Comparison of ENCODE assay signal across 8 mouse cellular contexts in genomic region chr2:118112846-118113479, GRCm38 (mm10). TPM values are rescaled to one million over a fixed set of nuclear protein-coding genes. Genes with fewer than 3 reads are reported as not detected.
DNase-seq lines count a peak whose midpoint lies in the region; ATAC-seq lines count a peak whose summit lies in the region.

No protein-coding gene starts in this region.

- no peaks in the 10 kb centered on the region for H3K9me3 ChIP-seq in embryonic facial prominence, embryonic 14.5 days (ENCODE audit: control insufficient read depth, low read length)
- no peaks in the 10 kb centered on the region for H3K9me3 ChIP-seq in intestine, embryonic 14.5 days (ENCODE audit: control insufficient read depth, low read length)
- no peaks in the 10 kb centered on the region for H3K9me3 ChIP-seq in lung, embryonic 16.5 days (ENCODE audit: control insufficient read depth, low read length)

- no peak for ATAC-seq in embryonic facial prominence, embryonic 14.5 days (ENCODE audit: low read depth)
- no peak for ATAC-seq in intestine, embryonic 14.5 days (replicated peaks; ENCODE audit: low FRiP score, low TSS enrichment, low read depth)
- no peak for ATAC-seq in lung, embryonic 16.5 days (ENCODE audit: low read depth)
- no peak for ATAC-seq in frontal cortex, adult (ENCODE audit: low TSS enrichment)

- peak overlapping the region; percentile 81 for H3K4me2 ChIP-seq in embryonic facial prominence, embryonic 14.5 days (ENCODE audit: low read depth, low read length)
- H3K4me2 ChIP-seq in intestine, embryonic 14.5 days (ENCODE audit: low read length) = peak overlapping the region; percentile 87
- peak overlapping the region; percentile 84 for H3K4me2 ChIP-seq in lung, embryonic 16.5 days (ENCODE audit: low read depth, low read length)

- peaks cover 21% of the 10 kb centered on the region for H3K4me1 ChIP-seq in embryonic facial prominence, embryonic 14.5 days (ENCODE audit: control insufficient read depth, insufficient read depth, low read length)
- peaks cover 28% of the 10 kb centered on the region for H3K4me1 ChIP-seq in intestine, embryonic 14.5 days (replicated peaks; ENCODE audit: control insufficient read depth, insufficient read depth, low read length)
- H3K4me1 ChIP-seq in lung, embryonic 16.5 days (replicated peaks; ENCODE audit: control insufficient read depth, insufficient read depth, low read length) = peaks cover 33% of the 10 kb centered on the region

- H3K4me3 ChIP-seq in embryonic facial prominence, embryonic 14.5 days (ENCODE audit: low read depth, low read length) = peak overlapping the region; percentile 59
- H3K4me3 ChIP-seq in intestine, embryonic 14.5 days (ENCODE audit: low read depth, low read length) = peak overlapping the region; percentile 60
- H3K4me3 ChIP-seq in lung, embryonic 16.5 days (ENCODE audit: low read length) = peak overlapping the region; percentile 59

- 55% methylated on average over 21 of the region's 21 CpGs for WGBS in embryonic facial prominence, embryonic 14.5 days
- 57% methylated on average over 21 of the region's 21 CpGs for WGBS in intestine, embryonic 14.5 days
- 17% methylated on average over 21 of the region's 21 CpGs for WGBS in lung, embryonic 16.5 days

- DNase-seq in 3134 (ENCODE audit: extremely low read depth, insufficient read length, low spot score) = peak; percentile 73
- DNase-seq in embryonic facial prominence, embryonic 14.5 days (ENCODE audit: low spot score) = no peak
- peak; percentile 58 for DNase-seq in intestine, embryonic 14.5 days (ENCODE audit: low spot score)
- no peak for DNase-seq in MN1 (ENCODE audit: low spot score)
- no peak for DNase-seq in embryo, embryonic 9.5 days (ENCODE audit: extremely low spot score)
- no peak for DNase-seq in layer of hippocampus, adult 11-12 months (ENCODE audit: low spot score)

- H3K27me3 ChIP-seq in embryonic facial prominence, embryonic 14.5 days (replicated peaks; ENCODE audit: control insufficient read depth, insufficient read depth, low read length) = no peaks in the 10 kb centered on the region
- H3K27me3 ChIP-seq in intestine, embryonic 14.5 days (replicated peaks; ENCODE audit: control insufficient read depth, insufficient read depth, low read length) = no peaks in the 10 kb centered on the region
- H3K27me3 ChIP-seq in lung, embryonic 16.5 days (ENCODE audit: control insufficient read depth, insufficient read depth, low read depth, low read length) = no peaks in the 10 kb centered on the region

- H3K9ac ChIP-seq in embryonic facial prominence, embryonic 14.5 days (ENCODE audit: low read depth, low read length) = peak overlapping the region; percentile 75
- peak overlapping the region; percentile 64; the same call in 1 of the 2 replicates for H3K9ac ChIP-seq in intestine, embryonic 14.5 days (ENCODE audit: low read length)
- peak overlapping the region; percentile 75 for H3K9ac ChIP-seq in lung, embryonic 16.5 days (ENCODE audit: low read length)

- no peak overlapping the region for H3K27ac ChIP-seq in embryonic facial prominence, embryonic 14.5 days (replicated peaks; ENCODE audit: low read depth, low read length)
- no peak overlapping the region for H3K27ac ChIP-seq in intestine, embryonic 14.5 days (ENCODE audit: low read depth)
- H3K27ac ChIP-seq in lung, embryonic 16.5 days (ENCODE audit: low read length) = peak overlapping the region; percentile 84; the same call in 1 of the 2 replicates

- H3K36me3 ChIP-seq in embryonic facial prominence, embryonic 14.5 days (ENCODE audit: control insufficient read depth, insufficient read depth, low read length) = peaks cover 36% of the 10 kb centered on the region
- H3K36me3 ChIP-seq in intestine, embryonic 14.5 days (ENCODE audit: control insufficient read depth, insufficient read depth, low read length) = peaks cover 33% of the 10 kb centered on the region
- peaks cover 26% of the 10 kb centered on the region for H3K36me3 ChIP-seq in lung, embryonic 16.5 days (ENCODE audit: control insufficient read depth, insufficient read depth, low read length)

RNA-seq across cellular contexts. Expression of gene Thbs1, which starts 1.3 kb away (rescaled TPM):
- 77.4 and 86.4 TPM in 2 replicates for polyA plus RNA-seq in embryonic facial prominence, embryonic 14.5 days (2014; fragmentation: Nextera tagmentation; extraction: Ambion mirVana)
- 24.2 and 24.5 TPM in 2 replicates for polyA plus RNA-seq in intestine, embryonic 14.5 days (2014; fragmentation: Nextera tagmentation; extraction: Ambion mirVana)
- polyA plus RNA-seq in lung, embryonic 16.5 days (2015; fragmentation: Nextera tagmentation; extraction: Ambion mirVana) = 160 and 190 TPM in 2 replicates

Comparison
In these comparisons a context has a peak if more than half of its experiments do, and no peak if none do; other contexts are left out.
1. DNase-seq: peak in 3134 (single experiment) and intestine, embryonic 14.5 days (single experiment); none in embryonic facial prominence, embryonic 14.5 days (single experiment), MN1 (single experiment), embryo, embryonic 9.5 days (single experiment) and layer of hippocampus, adult 11-12 months (single experiment).
2. Peak in every context shown above with its lines, with median percentiles within 50 percentile points of each other: H3K4me2 ChIP-seq, H3K4me3 ChIP-seq and H3K9ac ChIP-seq.